Mouse (Mus musculus): Measurements from ENCODE around the gene Eaf1. TPM values are rescaled to one million over a fixed set of nuclear protein-coding genes. Genes with fewer than 3 reads are reported as not detected.

Gene Eaf1
- polyA plus RNA-seq, 1 experiment from 2014 or later: 13.2 TPM

- H3K9me3 ChIP-seq (ENCODE audit: control insufficient read depth, low read length): peaks cover 8% of the 10 kb centered on the region; the same call in 1 of the 2 replicates
- peaks cover 51% of the 10 kb centered on the region for H3K36me3 ChIP-seq (ENCODE audit: control insufficient read depth, insufficient read depth, low read length)
- H3K9ac ChIP-seq (ENCODE audit: low read length): no peak overlapping the region
- H3K4me2 ChIP-seq (ENCODE audit: low read length): no peak overlapping the region
- no peak overlapping the region for H3K4me3 ChIP-seq (ENCODE audit: control insufficient read depth in 1 of 2, insufficient read depth in 1 of 2, low read depth in 1 of 2, low read length in 2 of 2)
- no peaks in the 10 kb centered on the region for H3K27me3 ChIP-seq (ENCODE audit: control insufficient read depth, insufficient read depth, low read length)
- 100% methylated on average over 2 of the region's 2 CpGs for WGBS
- H3K4me1 ChIP-seq (ENCODE audit: control insufficient read depth in 2 of 2, insufficient read depth in 2 of 2, low read length in 2 of 2): peaks cover 3 to 7% of the 10 kb centered on the region in 2 experiments; a peak in 1 of 4 replicates
- H3K27ac ChIP-seq (replicated peaks in 1 of 2; ENCODE audit: control insufficient read depth in 1 of 2, insufficient read depth in 1 of 2, low read depth in 2 of 2, low read length in 2 of 2): no peak overlapping the region
- ATAC-seq (ENCODE audit: insufficient number of reproducible peaks, insufficient read depth, low FRiP score, low read depth): no peak
These were observed 15.7 kb downstream of the Eaf1 start for GRCm38 (mm10) chr14:31509911-31510310.

DNA sequence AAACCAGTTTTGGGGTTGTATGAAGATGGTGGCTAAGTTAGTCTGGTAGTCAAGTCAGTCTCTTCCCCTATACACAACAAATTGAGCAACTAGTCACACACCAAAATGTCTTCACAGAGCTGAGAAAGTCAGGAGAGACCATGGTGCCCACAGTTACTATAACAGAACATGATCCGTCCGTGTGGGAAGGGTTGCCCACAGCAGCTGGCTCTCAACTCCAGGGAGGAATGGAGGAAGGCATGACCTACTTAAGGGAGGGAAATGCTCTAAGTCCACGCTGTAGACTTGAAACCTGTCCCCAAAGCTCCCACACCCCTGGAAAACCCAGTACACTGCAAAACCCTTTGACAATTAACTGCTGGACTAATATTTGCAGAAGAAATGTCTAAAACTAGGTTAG is 16.1 kb downstream of the Eaf1 start:
- H3K36me3 ChIP-seq (ENCODE audit: control insufficient read depth, insufficient read depth, low read length): peaks cover 47% of the 10 kb centered on the region
- H3K9me3 ChIP-seq (ENCODE audit: control insufficient read depth, low read length): peaks cover 9% of the 10 kb centered on the region; the same call in 1 of the 2 replicates
- peaks cover 3 to 7% of the 10 kb centered on the region in 2 experiments; a peak in 1 of 4 replicates for H3K4me1 ChIP-seq (ENCODE audit: control insufficient read depth in 2 of 2, insufficient read depth in 2 of 2, low read length in 2 of 2)
- no peak overlapping the region for H3K27ac ChIP-seq (replicated peaks in 1 of 2; ENCODE audit: control insufficient read depth in 1 of 2, insufficient read depth in 1 of 2, low read depth in 2 of 2, low read length in 2 of 2)
- H3K27me3 ChIP-seq (ENCODE audit: control insufficient read depth, insufficient read depth, low read length): no peaks in the 10 kb centered on the region
- WGBS: 90% methylated on average over 3 of the region's 3 CpGs
- no peak overlapping the region for H3K4me2 ChIP-seq (ENCODE audit: low read length)
- no peak overlapping the region for H3K4me3 ChIP-seq (ENCODE audit: control insufficient read depth in 1 of 2, insufficient read depth in 1 of 2, low read depth in 1 of 2, low read length in 2 of 2)
- H3K9ac ChIP-seq (ENCODE audit: low read length): no peak overlapping the region
- no peak for ATAC-seq (ENCODE audit: insufficient number of reproducible peaks, insufficient read depth, low FRiP score, low read depth)

GRCm38 (mm10) chr14:31515895-31516294 is 21.7 kb downstream of the Eaf1 start:
- H3K27me3 ChIP-seq (ENCODE audit: control insufficient read depth, insufficient read depth, low read length): no peaks in the 10 kb centered on the region
- H3K4me3 ChIP-seq (ENCODE audit: control insufficient read depth in 1 of 2, insufficient read depth in 1 of 2, low read depth in 1 of 2, low read length in 2 of 2): no peak overlapping the region
- H3K27ac ChIP-seq (replicated peaks in 1 of 2; ENCODE audit: control insufficient read depth in 1 of 2, insufficient read depth in 1 of 2, low read depth in 2 of 2, low read length in 2 of 2): no peak overlapping the region
- H3K4me1 ChIP-seq (ENCODE audit: control insufficient read depth in 2 of 2, insufficient read depth in 2 of 2, low read length in 2 of 2): 0 out of 4 replicates have a peak, but pooled peaks cover 0 to 3% of the 10 kb centered on the region in 2 experiments
- 93% methylated on average over 2 of the region's 2 CpGs for WGBS
- H3K36me3 ChIP-seq (ENCODE audit: control insufficient read depth, insufficient read depth, low read length): no peaks in the 10 kb centered on the region
- no peak overlapping the region for H3K4me2 ChIP-seq (ENCODE audit: low read length)
- H3K9ac ChIP-seq (ENCODE audit: low read length): no peak overlapping the region
- ATAC-seq (ENCODE audit: insufficient number of reproducible peaks, insufficient read depth, low FRiP score, low read depth): no peak
- peaks cover 9% of the 10 kb centered on the region; the same call in 1 of the 2 replicates for H3K9me3 ChIP-seq (ENCODE audit: control insufficient read depth, low read length)

DNA sequence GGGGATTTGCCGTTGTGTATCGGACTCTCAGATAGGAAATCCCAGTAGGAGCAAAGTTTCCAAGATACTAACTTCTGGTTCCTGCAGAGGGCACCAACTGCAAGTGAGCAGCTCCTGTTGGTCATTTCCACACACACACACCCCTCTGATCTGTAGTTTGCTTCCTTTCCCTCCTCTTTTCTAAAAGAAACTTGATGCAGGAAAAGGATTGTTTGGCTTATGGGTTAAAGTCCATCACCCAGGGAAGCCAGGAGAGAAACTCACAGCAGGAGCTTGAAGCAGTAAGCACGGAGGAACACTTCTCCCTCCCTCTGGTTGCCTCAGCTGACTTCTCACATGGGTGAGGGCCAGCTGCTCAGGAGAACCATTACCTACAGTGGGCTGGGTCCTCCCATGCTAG is 25.0 kb downstream of the Eaf1 start:
- H3K27me3 ChIP-seq (ENCODE audit: control insufficient read depth, insufficient read depth, low read length): no peaks in the 10 kb centered on the region
- peak overlapping the region; percentile 31 for H3K4me2 ChIP-seq (ENCODE audit: low read length)
- peaks cover 7% of the 10 kb centered on the region; the same call in 1 of the 2 replicates for H3K9me3 ChIP-seq (ENCODE audit: control insufficient read depth, low read length)
- H3K4me1 ChIP-seq (ENCODE audit: control insufficient read depth in 2 of 2, insufficient read depth in 2 of 2, low read length in 2 of 2): 0 out of 4 replicates have a peak, but pooled peaks cover 0 to 3% of the 10 kb centered on the region in 2 experiments
- no peak overlapping the region for H3K4me3 ChIP-seq (ENCODE audit: control insufficient read depth in 1 of 2, insufficient read depth in 1 of 2, low read depth in 1 of 2, low read length in 2 of 2)
- H3K27ac ChIP-seq (replicated peaks in 1 of 2; ENCODE audit: control insufficient read depth in 1 of 2, insufficient read depth in 1 of 2, low read depth in 2 of 2, low read length in 2 of 2): no peak overlapping the region
- H3K36me3 ChIP-seq (ENCODE audit: control insufficient read depth, insufficient read depth, low read length): no peaks in the 10 kb centered on the region; the same call in 1 of the 2 replicates
- 17% methylated on average over 3 of the region's 3 CpGs for WGBS
- ATAC-seq (ENCODE audit: insufficient number of reproducible peaks, insufficient read depth, low FRiP score, low read depth): no peak
- peak overlapping the region; percentile 13; the same call in 1 of the 2 replicates for H3K9ac ChIP-seq (ENCODE audit: low read length)

DNA sequence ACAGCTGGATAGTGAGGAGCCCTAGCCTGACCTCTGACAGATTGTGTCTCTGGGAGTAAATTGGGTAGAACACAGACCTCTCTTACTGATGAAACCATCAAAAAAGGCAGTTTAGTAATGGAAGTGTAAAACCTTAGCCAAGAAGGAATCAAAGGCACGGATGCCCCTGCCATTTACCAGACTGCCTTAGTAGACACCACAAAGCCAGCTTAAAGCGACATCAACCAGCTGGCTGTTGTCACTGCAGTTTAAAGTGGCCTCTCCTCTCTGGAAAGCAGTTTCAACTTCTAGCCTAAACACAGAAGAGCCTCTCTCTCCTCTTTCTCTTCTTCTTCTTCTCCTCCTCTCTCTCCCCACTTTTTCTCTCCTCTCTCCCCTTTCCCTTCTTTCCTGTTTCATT is 27.1 kb downstream of the Eaf1 start:
- H3K4me2 ChIP-seq (ENCODE audit: low read length): no peak overlapping the region
- ATAC-seq (ENCODE audit: insufficient number of reproducible peaks, insufficient read depth, low FRiP score, low read depth): no peak
- H3K9me3 ChIP-seq (ENCODE audit: control insufficient read depth, low read length): no peaks in the 10 kb centered on the region
- H3K9ac ChIP-seq (ENCODE audit: low read length): no peak overlapping the region
- WGBS: 54% methylated on average over 2 of the region's 2 CpGs
- H3K27me3 ChIP-seq (ENCODE audit: control insufficient read depth, insufficient read depth, low read length): no peaks in the 10 kb centered on the region
- H3K27ac ChIP-seq (replicated peaks in 1 of 2; ENCODE audit: control insufficient read depth in 1 of 2, insufficient read depth in 1 of 2, low read depth in 2 of 2, low read length in 2 of 2): no peak overlapping the region
- H3K4me1 ChIP-seq (ENCODE audit: control insufficient read depth in 2 of 2, insufficient read depth in 2 of 2, low read length in 2 of 2): 0 out of 4 replicates have a peak, but pooled peaks cover 0 to 3% of the 10 kb centered on the region in 2 experiments
- H3K4me3 ChIP-seq (ENCODE audit: control insufficient read depth in 1 of 2, insufficient read depth in 1 of 2, low read depth in 1 of 2, low read length in 2 of 2): no peak overlapping the region
- H3K36me3 ChIP-seq (ENCODE audit: control insufficient read depth, insufficient read depth, low read length): peaks cover 10% of the 10 kb centered on the region

DNA sequence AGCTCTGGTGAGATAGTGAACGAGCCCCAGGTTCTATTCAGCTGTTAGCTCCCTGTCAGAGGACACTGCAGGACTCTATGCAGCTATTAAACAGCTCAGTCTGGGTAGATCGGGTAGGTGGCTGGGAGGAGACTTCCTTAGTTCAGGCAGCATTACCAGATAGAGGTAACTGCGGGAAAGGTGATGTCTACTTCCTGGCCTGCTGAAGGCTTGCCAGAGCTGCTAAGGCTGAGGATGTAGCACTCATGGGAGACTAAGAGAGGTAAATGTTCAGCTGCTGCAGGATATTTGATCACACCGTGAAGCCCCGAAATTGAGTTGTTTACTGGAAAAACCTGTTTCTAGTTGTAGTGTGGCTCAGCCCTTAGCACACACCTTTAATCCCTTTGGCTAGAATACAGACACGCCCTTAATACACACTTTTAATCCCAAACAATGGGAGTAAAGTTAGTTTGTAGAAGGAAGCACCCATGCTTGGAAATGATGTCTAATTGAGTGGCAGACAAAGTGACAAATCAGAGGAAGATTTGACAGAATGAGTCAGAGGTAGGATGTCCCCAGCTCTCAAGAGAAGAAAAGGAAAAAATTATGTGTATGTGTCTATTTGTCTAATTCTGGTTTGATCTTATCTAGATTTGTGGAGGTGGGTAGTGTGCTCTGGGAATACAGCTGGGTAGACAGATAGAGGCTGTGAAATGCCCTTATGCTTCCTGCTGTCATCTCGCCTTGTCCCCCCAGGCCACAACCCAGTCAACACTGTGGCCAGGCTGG is 31.0 kb downstream of the Eaf1 start:
- 70% methylated on average over 7 of the region's 7 CpGs for WGBS
- no peaks in the 10 kb centered on the region for H3K27me3 ChIP-seq (ENCODE audit: control insufficient read depth, insufficient read depth, low read length)

DNA sequence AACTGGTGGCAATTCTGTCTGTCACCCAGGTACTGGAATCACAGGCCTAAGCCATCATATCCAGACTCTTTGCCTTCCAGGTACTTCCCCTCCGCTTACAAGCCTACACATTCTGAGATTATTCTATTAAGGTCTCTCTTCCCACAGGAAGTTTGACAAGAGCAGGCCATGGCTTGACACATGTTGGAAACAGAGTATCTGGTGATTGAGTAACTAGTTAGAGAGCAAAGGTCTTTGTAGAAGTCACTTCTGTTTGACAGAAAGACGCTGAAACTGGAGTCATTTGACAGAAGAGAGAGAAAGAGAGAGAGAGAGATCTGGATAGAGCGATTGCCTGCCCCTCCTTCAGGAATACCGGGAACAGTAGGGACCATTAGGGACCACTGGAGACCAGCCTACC is 36.6 kb downstream of the Eaf1 start:
- no peaks in the 10 kb centered on the region for H3K9me3 ChIP-seq (ENCODE audit: control insufficient read depth, low read length)
- peaks cover 0 to 2% of the 10 kb centered on the region in 2 experiments; a peak in 3 of 4 replicates for H3K4me1 ChIP-seq (ENCODE audit: control insufficient read depth in 2 of 2, insufficient read depth in 2 of 2, low read length in 2 of 2)
- H3K9ac ChIP-seq (ENCODE audit: low read length): no peak overlapping the region
- no peak for ATAC-seq (ENCODE audit: insufficient number of reproducible peaks, insufficient read depth, low FRiP score, low read depth)
- H3K27ac ChIP-seq (replicated peaks in 1 of 2; ENCODE audit: control insufficient read depth in 1 of 2, insufficient read depth in 1 of 2, low read depth in 2 of 2, low read length in 2 of 2): no peak overlapping the region
- peaks cover 16% of the 10 kb centered on the region for H3K36me3 ChIP-seq (ENCODE audit: control insufficient read depth, insufficient read depth, low read length)
- H3K27me3 ChIP-seq (ENCODE audit: control insufficient read depth, insufficient read depth, low read length): no peaks in the 10 kb centered on the region
- no peak overlapping the region for H3K4me2 ChIP-seq (ENCODE audit: low read length)
- WGBS: 84% methylated on average over 4 of the region's 4 CpGs
- H3K4me3 ChIP-seq (ENCODE audit: control insufficient read depth in 1 of 2, insufficient read depth in 1 of 2, low read depth in 1 of 2, low read length in 2 of 2): no peak overlapping the region

More for the DNA sequence above, 31.0 kb downstream of the Eaf1 start:
- Histone ChIP-seq H3K9ac (ENCODE audit: low read length) (no peak overlapping the region), H3K4me3 (ENCODE audit: control insufficient read depth in 1 of 2, insufficient read depth in 1 of 2, low read depth in 1 of 2, low read length in 2 of 2) (no peak overlapping the region), H3K4me1 (ENCODE audit: control insufficient read depth in 2 of 2, insufficient read depth in 2 of 2, low read length in 2 of 2) (no peaks in the 10 kb centered on the region), H3K4me2 (ENCODE audit: low read length) (no peak overlapping the region), H3K27ac (replicated peaks in 1 of 2; ENCODE audit: control insufficient read depth in 1 of 2, insufficient read depth in 1 of 2, low read depth in 2 of 2, low read length in 2 of 2) (no peak overlapping the region), H3K36me3 (ENCODE audit: control insufficient read depth, insufficient read depth, low read length) (peaks cover 10% of the 10 kb centered on the region), H3K9me3 (ENCODE audit: control insufficient read depth, low read length) (no peaks in the 10 kb centered on the region)
- ATAC-seq (ENCODE audit: insufficient number of reproducible peaks, insufficient read depth, low FRiP score, low read depth): no peak

Data from heart, embryonic 14.5 days (tissue).